Mouse (Mus musculus) ES-Bruce4 (cell line): ENCODE data around the gene Smad3. TPM values are rescaled to one million over a fixed set of nuclear protein-coding genes. Genes with fewer than 3 reads are reported as not detected.

ENCODE experiments used
- H3K27ac ChIP-seq: 2 replicates; pipeline ENCODE4 v1.5.1; 2012; ENCODE audit warnings: low read length, inconsistent platforms; ENCODE audit not compliant: insufficient read depth
- H3K27me3 ChIP-seq: 2 replicates; pipeline ENCODE4 v1.6.1; 2012; ENCODE audit warnings: mild to moderate bottlenecking, low read length, inconsistent platforms; ENCODE audit not compliant: control insufficient read depth, poor library complexity, insufficient read depth, severe bottlenecking
- H3K36me3 ChIP-seq: 2 replicates; pipeline ENCODE4 v1.6.1; 2012; ENCODE audit warnings: inconsistent platforms, mild to moderate bottlenecking, low read length, moderate library complexity; ENCODE audit not compliant: control insufficient read depth, poor library complexity, insufficient read depth, severe bottlenecking
- H3K4me1 ChIP-seq: one replicate; pipeline ENCODE4 v1.8.1; 2011; ENCODE audit warnings: low read length; ENCODE audit not compliant: control insufficient read depth, insufficient read depth
- H3K4me3 ChIP-seq: 2 replicates; pipeline ENCODE4 v1.5.1; 2011; ENCODE audit warnings: low read depth, mild to moderate bottlenecking, low read length
- H3K9ac ChIP-seq: 2 replicates; pipeline ENCODE4 v1.6.1; 2012; ENCODE audit warnings: low read depth, mild to moderate bottlenecking, inconsistent platforms; ENCODE audit not compliant: poor library complexity, severe bottlenecking
- H3K9me3 ChIP-seq: replicated peaks from 2 replicates; pipeline ENCODE4 v1.6.1; 2012; ENCODE audit warnings: mild to moderate bottlenecking, low read length, inconsistent platforms; ENCODE audit not compliant: control insufficient read depth, poor library complexity, insufficient read depth, severe bottlenecking
- CTCF ChIP-seq: IDR thresholded peaks from one replicate; pipeline ENCODE4 v1.8.1; 2011; ENCODE audit warnings: low read depth, low read length
- EP300 ChIP-seq: IDR thresholded peaks from 2 replicates; pipeline ENCODE4 v1.6.1; 2011; ENCODE audit warnings: low read depth, low read length; ENCODE audit not compliant: insufficient read depth
- POLR2A ChIP-seq: IDR thresholded peaks from one replicate; pipeline ENCODE4 v1.8.1; 2011; ENCODE audit warnings: low read length; ENCODE audit not compliant: insufficient read depth
- polyA plus RNA-seq: library from polyadenylated mRNA; stranded (reverse); fragments of >200 nt; gene quantifications from 2 replicates; pipeline ENCODE4 v1.2.4, GENCODE M21; 2011; ENCODE audit warnings: low read depth; ENCODE audit not compliant: missing spikeins, insufficient read depth, insufficient read length

The Smad3 gene
- polyA plus RNA-seq, 1 experiment: 25.7 TPM

DNA sequence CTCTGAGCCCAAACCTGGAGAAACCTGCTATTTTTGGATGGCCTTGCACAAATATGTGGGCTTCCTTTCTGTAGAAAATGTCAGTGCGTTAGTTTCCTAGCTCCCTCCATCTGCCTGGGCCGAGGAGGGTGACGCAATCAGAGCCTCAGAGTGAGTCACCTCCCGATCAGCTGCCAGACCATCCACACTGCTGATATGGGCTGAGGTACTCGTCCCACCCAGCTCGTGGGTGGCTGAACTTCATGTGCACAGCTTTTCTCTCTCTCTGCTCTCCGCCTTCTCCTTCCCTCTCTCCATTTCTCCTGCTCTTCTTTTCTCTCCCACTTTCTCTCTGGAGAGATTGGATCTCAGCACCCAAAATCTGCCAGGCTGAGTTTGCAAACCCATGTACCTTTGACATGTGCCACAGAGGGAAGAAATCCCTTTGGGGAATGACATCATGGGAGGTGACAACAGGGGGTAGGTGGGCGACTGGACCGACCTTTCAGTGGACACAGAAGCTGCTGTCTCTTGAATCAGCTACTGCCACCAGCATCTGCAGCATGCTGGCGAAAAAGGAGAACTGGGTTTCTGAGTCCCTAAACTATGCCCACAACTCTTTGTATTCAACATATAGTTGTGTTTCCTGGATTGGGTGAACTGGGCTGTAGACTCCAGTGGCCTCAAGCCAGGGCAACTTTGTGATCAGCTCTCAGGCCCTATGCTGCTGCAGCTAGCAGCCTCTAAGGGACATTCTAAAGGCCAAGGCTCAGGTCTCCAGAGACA is 36.1 kb upstream of the Smad3 start:
- Histone ChIP-seq H3K9ac (no peak overlapping the region), H3K4me1 (no peaks in the 10 kb centered on the region), H3K4me3 (no peak overlapping the region)

DNA sequence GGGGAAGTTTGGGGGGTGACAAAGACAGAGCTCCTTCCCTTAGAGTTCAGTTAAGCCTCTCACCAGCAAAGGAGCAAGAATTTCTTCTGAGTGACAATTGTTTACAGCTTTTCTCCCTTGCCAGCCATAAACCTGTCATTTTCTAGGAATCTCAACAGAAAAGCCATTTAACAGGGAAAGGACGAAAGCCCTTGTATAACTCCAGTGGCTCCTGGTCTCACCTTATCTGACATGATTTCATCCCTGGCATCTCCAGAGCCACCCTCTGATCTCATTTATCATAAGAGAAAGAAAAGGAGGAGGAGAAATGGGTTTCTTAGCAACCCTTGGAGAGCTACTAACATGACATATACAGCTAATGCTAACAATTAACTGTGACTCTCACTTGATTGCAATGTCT is 33.9 kb upstream of the Smad3 start:
- H3K27ac ChIP-seq: no peak overlapping the region
- no peaks in the 10 kb centered on the region for H3K9me3 ChIP-seq
- no peaks in the 10 kb centered on the region for H3K36me3 ChIP-seq
- no peaks in the 10 kb centered on the region for H3K4me1 ChIP-seq
- H3K9ac ChIP-seq: no peak overlapping the region
- no peak for TF ChIP-seq POLR2A
- TF ChIP-seq EP300: no peak
- no peak for TF ChIP-seq CTCF
- H3K27me3 ChIP-seq: no peaks in the 10 kb centered on the region
- H3K4me3 ChIP-seq: no peak overlapping the region

More for the DNA sequence above, 36.1 kb upstream of the Smad3 start:
- H3K36me3 ChIP-seq: no peaks in the 10 kb centered on the region
- no peaks in the 10 kb centered on the region for H3K9me3 ChIP-seq
- H3K27me3 ChIP-seq: no peaks in the 10 kb centered on the region
- TF ChIP-seq POLR2A (no peak), CTCF (no peak), EP300 (no peak)
- H3K27ac ChIP-seq: no peak overlapping the region

DNA sequence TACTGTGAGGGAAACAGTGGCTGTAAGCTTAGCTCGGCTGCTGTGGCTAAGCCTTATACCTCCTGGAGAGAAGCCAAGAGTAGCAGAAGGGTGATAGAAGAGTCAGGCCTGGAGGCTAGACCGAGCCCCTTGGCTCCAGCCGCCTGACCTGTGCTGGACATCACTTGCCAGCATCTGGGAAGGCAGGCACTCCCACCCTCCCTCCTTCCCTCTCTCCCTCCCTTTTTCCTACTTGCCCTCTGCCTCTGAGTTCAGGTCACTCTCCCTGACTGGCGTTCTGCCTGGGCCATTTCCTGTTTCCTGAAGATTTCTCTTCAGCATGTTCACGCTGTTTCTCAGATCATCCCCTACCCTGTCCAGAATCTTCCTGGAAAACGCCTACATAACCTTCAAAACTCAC is 33.5 kb upstream of the Smad3 start:
- Histone ChIP-seq H3K4me3 (no peak overlapping the region), H3K27me3 (no peaks in the 10 kb centered on the region), H3K27ac (no peak overlapping the region), H3K9me3 (no peaks in the 10 kb centered on the region), H3K4me1 (no peaks in the 10 kb centered on the region), H3K36me3 (no peaks in the 10 kb centered on the region), H3K9ac (no peak overlapping the region)
- TF ChIP-seq POLR2A: no peak
- no peak for TF ChIP-seq CTCF
- TF ChIP-seq EP300: no peak

DNA sequence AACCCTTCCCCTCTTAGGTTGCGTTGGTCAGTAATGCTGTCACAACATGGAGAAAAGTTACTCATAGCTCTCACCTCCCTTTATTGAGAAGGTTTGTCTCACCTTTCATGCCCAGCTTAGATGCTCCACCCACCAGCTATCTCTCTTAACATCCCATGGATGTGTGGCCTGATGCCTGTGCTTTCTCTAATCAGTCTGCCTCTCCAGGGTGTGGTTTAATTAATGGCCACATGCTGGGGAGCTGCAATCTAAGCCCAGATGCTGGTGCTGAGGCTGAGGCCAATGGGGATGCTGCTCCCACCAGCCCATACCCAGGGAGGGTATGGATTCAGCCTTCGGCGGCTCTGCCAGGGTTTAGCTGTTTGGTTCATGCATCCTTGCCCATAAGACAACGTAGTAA is 32.4 kb upstream of the Smad3 start:
- Histone ChIP-seq H3K36me3 (no peaks in the 10 kb centered on the region), H3K4me3 (no peak overlapping the region), H3K27me3 (no peaks in the 10 kb centered on the region), H3K27ac (no peak overlapping the region), H3K4me1 (no peaks in the 10 kb centered on the region), H3K9me3 (no peaks in the 10 kb centered on the region), H3K9ac (no peak overlapping the region)
- TF ChIP-seq EP300 (no peak), POLR2A (no peak), CTCF (no peak)

DNA sequence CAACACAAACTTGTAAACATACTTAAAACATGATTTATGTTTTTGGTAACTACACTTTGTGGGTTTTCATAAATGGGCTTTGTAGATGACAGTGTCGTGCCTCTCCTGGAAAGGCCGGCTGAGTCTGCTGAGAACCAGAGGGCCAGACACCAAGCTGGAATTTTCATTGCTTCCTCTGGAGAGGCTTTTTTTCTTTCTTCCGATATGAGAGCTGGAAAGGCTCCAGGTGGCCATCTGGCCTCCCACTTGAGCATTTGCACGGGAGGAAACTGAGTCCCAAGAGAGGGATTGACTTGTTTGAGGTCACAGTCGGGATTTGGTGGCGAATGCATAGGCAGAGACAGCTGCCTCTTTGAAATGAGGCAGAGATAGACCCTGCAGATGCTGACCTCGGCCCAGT is 31.6 kb upstream of the Smad3 start:
- no peaks in the 10 kb centered on the region for H3K27me3 ChIP-seq
- no peak overlapping the region for H3K9ac ChIP-seq
- H3K4me1 ChIP-seq: no peaks in the 10 kb centered on the region
- H3K4me3 ChIP-seq: no peak overlapping the region
- H3K36me3 ChIP-seq: no peaks in the 10 kb centered on the region
- no peak for TF ChIP-seq EP300
- no peak for TF ChIP-seq POLR2A
- no peak for TF ChIP-seq CTCF
- H3K9me3 ChIP-seq: no peaks in the 10 kb centered on the region
- no peak overlapping the region for H3K27ac ChIP-seq

DNA sequence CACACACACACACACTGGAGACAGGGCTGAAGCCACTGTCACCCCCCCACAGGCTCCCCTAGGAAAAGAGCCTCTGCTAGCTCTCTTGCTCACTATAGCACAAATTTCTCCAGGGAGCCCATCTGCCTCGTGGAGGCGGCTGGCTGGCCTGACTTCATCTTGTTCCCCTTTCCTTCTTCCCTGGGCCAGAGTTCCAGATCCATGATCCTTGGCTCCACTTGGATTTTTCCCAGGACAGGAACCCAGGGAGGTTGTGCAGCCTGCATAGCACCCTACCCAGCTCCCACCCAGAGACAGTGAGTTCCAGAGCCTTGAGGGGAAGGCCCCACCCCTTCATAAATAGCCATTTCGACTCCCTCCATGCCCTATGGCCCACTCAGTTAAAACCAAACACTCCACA is 29.8 kb upstream of the Smad3 start:
- TF ChIP-seq CTCF (no peak), EP300 (no peak), POLR2A (no peak)
- no peaks in the 10 kb centered on the region for H3K36me3 ChIP-seq
- H3K9ac ChIP-seq: no peak overlapping the region
- no peaks in the 10 kb centered on the region for H3K27me3 ChIP-seq
- H3K4me3 ChIP-seq: no peak overlapping the region
- no peaks in the 10 kb centered on the region for H3K9me3 ChIP-seq
- H3K27ac ChIP-seq: no peak overlapping the region
- H3K4me1 ChIP-seq: no peaks in the 10 kb centered on the region
